Mouse (Mus musculus): ENCODE measurements around the gene Inha.

Inha gene

DNA sequence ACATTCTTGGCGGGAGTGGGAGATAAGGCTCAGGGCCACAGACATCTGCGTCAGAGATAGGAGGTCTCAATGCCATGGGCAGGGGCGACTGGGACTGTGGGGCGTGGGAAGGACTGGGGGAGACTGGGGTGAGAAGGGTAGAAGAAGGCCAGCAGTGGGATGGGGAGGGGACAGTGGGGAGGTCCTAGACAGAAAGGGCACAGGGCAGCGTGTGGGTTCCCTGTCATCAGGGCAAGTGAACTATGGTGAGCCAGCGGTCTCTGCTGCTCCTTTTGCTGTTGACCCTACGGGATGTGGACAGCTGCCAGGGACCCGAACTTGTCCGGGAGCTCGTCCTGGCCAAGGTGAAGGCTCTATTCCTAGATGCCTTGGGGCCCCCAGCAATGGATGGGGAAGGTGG is at the start of gene Inha:
Gene Inha, plus strand, starts transcription at position 72 of the 400 bp plus-strand sequence.
- no peak for DNase-seq (ENCODE audit: low spot score in 2 of 2)

DNA sequence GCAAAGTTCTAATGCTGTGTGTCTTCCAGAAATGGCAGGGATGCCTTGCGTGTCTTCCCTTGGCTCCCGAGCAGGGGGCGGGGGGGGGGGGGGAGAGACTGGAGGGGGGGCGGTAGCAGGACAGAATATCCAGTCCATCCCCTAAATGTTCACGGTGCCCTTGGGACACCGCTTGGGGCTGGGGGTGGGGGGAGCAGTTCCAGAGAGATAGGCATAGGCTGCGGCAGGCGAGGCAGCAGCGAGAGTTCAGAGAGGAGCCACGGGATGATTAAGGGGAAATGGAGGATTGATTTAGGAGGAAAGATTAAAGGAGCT is 49.2 kb upstream of the Inha start:
- DNase-seq (ENCODE audit: low spot score in 2 of 2): no peak

DNA sequence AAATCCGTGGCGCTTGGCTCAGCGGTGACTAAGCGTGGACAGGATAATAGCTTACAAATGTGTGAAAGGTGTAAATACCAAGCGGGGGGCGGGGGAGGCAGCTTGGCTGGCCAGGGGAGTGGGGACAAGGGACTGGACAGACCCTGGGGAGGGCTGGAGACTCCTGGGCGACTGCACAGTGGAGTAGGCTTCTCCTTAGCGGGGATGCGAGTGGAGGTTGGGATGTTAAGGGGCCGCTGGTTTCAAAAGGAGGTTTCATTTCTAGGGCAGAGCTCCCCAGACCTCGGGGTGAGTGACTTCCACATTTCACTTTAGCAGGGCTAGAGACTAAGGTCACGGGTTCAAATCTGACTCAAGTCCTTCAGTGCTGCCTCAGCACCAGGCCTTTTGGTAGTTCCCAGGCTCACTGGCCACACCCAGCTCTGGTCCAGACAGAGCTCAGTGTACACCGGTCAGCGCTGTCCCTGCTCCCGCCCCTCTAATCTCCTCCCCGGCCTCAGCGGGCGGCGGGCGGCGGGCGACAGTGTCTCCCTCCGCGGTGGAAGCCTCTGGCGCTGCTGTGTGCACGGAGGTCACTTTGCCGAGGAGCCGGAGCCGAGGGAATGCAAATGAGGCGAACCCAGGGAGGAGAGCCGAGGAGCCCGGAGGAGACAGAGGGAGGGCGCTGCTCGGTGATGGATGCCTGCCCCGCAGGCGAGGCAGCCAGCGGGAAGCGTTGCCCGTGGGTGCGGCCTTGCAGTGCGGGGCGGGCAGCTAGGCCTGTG is 48.7 kb upstream of the Inha start:
- peak in 1 of 2 experiments; percentile 36 for DNase-seq (ENCODE audit: low spot score in 2 of 2)

DNA sequence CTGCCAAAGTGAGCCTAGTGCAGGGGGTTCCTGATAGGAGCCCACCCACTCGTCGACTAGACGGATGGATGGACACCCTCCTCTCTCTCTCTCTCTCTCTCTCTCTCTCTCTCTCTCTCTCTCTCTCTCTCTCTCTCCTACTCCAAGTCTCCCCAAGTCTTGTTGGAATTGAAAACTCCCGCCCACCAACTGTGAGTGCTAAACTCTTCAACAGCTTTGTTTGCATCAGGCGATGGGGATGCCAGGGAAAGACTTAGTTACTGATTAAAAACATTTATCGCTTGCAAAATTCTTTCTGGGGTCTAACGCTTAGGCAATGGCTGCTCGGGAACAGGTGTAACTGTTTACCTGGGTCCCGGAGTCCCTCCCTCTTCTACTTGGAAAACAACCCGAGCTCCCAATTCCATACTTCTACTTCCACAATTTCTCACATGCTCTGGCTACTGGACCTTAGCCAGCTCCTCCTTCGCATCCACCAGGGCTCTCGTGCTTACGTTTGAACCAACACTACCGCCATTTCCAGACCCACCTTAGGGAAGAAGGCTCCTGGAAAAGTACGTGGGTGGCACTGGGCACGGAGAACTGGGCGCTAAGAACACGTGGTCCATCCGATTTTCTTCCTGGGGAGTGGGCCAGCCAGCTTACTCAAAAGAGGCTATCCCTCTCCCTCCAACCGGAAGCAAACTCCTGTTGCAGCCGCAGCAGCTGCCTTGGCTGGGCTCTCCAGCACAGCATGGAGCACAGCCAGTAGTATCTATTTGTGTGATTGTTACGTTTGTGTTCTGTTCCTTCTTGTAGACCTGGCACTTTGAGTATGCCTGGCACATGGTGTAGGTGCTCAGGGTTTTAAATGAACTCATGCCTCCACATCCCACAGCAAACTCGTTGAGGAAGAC is 47.8 kb upstream of the Inha start:
- peak in 1 of 2 experiments; percentile 42 for DNase-seq (ENCODE audit: low spot score in 2 of 2)

DNA sequence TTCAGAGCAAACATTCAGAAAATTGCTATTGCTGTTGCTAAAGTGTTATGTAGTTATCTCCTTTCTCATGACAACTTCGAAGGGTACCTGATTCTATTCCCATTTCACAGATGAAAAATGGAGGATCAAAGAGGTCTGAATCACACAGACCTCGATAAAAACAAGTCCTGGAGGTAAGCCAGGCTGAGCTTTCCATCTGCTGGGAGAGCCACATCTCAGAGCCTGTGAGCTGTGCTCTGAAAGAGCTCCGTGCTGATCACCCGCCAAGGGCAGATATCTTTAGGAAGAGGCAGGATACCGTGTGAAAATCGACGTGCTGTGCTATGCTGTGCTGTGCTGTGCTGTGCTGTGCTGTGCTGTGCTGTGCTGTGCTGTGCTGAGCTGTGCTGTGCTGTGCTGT is 46.6 kb upstream of the Inha start:
- DNase-seq (ENCODE audit: low spot score in 2 of 2): no peak

DNA sequence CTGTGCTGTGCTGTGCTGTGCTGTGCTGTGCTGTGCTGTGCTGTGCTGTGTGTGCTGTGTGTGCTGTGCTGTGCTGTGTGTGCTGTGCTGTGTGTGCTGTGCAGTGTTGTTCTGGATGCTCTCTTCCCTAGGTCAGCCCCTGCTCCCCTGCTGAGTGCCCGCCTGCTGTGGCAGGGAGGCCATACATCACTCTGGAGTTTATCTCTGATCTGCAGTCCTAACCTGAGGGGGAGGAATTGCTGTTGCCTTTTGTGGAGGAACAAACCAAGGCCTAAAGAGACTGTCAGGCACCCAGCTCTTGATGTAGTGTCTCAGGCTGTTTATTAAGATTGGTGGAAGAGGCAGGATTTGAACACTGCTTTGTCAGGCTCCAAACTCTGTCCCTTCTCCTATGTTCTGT is 44.2 kb upstream of the Inha start:
- no peak for DNase-seq (ENCODE audit: low spot score in 2 of 2)

DNA sequence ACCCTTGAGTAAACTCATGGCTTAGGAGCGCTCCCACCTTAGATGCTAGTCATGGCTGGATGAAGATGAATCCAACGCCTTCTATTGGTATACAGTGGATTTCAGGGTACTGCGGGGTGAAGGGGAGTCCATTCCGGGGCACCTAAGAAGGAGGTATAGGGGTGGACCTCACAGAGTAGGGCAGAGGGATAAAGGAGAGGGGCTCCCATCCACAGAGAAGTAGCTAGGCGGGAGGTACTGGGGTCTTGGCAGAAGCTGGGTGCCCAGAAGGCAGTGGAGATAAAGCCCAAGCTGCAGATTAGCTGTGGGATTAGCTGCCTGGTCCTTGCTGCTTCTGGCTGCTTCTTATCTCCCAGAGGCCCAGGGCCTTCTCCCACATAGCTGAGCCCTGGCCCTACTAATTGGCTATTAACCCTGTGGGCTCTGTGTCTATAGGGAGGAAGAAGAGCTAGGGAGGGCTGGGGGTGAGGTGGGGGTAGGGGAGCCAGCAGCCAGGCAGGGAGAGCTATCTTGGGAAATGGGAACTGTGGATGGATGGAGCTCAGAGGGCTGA is 43.1 kb upstream of the Inha start:
- DNase-seq (ENCODE audit: low spot score in 2 of 2): no peak

DNA sequence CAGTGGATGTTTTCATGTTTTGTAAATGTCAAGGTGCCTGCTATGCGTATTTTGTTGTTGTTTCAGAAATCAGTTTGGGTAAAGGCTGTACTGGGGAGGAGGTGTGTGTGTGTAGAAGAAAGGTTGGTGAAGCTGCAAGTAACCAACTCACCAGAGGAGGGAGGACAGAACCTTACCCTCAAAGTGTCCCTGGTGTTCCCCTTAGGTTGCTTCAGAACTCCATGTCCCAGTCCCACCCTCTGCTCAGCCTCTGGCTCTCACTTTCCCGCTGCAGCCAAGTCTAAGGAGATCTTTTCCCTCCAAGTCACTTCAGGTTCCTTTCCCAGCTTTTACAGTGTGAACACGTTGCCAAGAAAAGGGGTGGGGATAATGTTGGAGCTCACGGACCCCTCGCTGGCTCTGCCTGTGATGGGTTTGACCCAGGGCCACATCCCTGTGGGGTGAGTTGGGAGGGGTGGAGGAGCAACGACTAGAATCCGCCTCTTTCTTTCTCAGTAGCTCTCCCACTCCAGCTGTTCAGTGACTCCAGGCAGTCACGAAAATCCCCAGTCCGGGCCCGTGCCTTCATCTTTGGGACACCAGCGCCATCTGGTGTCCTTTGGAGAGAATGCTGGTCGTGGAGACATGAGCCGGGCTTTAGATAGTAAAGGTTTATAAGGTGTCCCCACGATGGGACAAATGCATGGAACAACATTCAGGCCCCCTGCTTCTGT is 39.5 kb upstream of the Inha start:
- peak; percentile 64 to 80 for DNase-seq (ENCODE audit: low spot score in 2 of 2)

DNA sequence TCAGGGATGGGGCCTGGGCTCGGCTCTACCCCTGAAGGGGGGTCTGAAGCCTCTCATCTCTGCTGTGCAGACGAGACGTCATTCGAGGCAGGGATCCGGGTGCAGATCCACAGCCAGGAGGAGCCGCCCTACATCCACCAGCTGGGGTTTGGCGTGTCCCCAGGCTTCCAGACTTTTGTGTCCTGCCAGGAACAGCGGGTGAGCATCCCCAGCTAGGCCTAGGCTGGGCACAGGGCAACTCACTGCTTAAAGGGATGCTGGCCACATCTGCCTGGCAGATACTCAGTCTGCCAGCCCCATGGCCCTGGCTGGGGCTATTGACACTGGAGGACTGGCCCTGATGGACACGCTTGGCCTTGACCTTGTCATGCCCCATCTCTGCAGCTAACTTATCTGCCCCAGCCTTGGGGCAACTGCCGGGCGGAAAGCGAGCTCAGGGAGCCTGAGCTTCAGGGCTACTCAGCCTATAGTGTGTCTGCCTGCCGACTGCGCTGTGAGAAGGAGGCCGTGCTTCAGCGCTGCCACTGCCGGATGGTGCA is 37.5 kb upstream of the Inha start:
- no peak for DNase-seq (ENCODE audit: low spot score in 2 of 2)

DNA sequence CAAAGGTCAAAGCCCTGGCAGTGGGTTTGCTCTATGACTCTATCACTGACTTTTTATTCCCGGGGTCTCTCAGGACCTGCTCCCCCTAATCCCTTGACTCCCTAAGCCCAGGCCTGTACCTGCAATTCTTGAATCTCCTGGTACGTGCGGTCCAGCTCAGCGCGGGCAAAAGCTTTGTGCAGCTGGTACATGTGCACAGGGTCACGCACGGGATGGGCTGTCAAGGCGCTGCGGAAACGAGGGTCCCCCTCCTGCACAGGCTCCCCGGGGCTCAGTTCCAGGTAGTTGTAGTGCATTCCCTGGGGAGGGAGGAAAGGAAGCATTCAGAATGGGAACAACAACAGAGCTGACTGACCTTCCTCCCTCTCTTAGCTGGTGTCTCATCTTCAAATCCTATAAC is 30.4 kb upstream of the Inha start:
- no peak for DNase-seq (ENCODE audit: low spot score in 2 of 2)

DNA sequence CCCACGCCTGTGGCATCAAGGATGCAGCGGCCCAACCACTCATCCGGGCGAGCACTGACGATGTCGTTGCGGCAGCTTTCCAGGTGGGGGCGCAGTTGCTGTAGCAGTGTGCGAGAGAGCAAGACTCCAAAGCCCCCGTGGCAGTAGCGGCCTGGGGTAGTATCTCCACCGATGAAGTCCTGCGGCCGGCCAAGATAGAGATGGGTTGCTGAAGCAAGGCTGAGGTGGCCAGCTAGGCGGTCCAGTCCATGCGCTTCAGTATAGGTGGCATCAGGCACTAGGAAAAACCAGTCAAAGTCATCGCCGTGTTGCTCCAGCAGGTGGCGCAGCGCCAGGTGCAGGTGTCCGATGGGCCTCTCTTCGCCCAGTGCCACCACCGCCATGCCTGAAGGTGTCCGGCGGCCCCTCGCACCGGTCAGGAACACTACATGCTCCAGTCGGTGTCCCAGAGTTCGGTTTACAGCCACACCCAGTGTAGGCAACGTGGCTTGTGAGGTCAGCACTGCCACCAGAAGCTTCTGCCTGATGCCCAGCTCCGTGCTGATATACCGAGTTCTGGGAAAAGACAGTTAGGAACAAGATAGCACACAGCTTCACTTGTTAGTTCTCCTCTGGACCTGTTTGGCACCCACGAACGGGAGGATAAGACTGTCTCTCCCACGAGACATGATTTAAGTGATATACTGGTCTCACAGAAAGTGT is 29.5 kb upstream of the Inha start:
- DNase-seq (ENCODE audit: low spot score in 2 of 2): peak; percentile 38 to 69

DNA sequence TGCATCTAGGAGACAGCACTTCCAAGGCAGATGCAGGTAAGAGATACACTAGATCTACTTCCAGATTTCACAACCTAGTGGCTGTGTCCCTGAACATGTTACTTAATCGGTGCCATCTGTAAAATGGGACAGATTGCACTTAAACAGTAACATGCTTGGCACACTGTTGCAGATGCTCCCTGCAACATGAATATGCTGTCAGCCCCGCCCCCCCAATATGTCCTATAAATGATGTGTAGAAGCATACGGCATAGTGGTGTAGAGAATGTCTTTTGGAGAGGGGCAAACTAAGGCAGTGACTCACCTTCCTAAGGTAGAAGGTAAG is 28.9 kb upstream of the Inha start:
- DNase-seq (ENCODE audit: low spot score in 2 of 2): no peak

DNA sequence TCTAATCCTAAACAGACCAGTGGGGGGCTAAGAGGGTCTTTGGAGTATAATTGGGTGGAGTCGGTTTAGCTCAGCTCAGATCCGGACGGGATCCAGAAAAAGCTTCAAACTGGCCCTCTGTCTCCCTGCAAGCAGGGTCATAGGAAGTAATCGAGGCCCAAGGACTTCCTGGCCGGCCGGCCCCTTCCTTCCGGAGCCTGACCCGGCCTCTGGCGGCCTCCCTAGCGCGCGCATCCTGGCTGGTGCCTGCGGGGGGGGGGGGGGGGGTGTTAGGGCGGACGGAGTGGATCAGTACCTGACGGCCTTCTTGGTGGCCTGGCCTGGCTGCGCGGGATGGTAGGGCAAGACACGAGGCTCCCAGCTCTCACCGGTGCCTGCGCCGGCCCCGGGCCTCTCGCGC is 28.4 kb upstream of the Inha start:
- peak; percentile 37 to 61 for DNase-seq (ENCODE audit: low spot score in 2 of 2)

DNA sequence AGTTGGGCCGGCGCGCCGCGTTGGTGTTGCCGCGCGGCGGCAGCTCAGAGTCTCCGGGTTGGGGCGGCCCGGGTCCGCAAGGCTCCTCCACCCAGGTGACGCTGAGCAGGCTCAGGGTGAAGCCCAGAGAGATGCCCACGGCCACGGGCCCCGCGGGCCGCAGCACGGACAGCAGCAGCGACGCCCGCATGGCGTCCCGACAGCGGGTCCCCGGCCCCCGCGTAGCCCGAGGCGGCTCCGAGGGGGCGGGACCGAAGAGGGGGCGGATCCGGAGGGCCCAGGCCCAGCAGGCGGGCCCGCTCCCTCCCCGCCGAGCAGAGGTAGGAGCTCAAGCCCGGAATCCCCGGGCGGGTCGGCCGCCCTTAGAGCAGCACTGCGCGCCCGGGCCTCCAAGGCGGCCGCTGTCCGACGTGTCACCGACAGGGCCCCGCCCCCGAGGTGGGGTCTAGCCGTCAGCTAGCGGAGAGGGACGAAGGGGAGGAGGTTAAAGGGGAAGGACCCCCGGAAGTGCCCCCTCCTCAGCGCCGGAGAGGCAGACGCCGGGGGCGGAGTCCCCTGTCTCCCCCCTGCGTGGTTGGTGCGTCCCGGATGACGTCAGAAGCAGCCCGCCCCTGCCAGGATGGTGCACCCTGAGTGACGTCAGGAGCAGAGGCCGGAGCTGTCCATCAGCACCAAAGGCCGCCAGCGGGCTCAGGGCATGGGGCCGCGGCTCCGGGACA is 27.8 kb upstream of the Inha start, which contains the start of the genes Chpf and Tmem198:
Gene Chpf, minus strand, starts transcription at position 392 of the 719 bp plus-strand sequence.
Gene Tmem198, plus strand, starts transcription at position 617 of the 719 bp plus-strand sequence.
- peak; percentile 91 to 95 for DNase-seq (ENCODE audit: low spot score in 2 of 2)

DNA sequence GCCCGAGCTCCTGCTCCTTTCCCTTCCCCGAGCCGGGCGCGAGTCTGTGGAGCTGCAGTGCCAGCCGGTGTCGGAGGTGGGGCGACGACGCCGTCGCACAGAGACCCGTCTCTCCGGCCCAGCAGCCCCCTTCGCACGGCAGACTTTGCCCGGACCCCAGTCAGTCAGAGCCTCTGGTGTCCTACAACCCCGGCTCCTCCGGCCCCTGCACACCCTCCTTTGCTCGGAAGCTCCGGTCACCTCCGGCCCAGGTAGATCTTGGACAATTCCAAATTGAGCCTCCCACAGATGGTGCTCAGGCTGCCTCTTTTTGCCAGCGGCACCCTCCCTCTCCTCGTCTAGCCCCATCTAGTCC is 27.3 kb upstream of the Inha start:
- no peak for DNase-seq (ENCODE audit: low spot score in 2 of 2)

DNA sequence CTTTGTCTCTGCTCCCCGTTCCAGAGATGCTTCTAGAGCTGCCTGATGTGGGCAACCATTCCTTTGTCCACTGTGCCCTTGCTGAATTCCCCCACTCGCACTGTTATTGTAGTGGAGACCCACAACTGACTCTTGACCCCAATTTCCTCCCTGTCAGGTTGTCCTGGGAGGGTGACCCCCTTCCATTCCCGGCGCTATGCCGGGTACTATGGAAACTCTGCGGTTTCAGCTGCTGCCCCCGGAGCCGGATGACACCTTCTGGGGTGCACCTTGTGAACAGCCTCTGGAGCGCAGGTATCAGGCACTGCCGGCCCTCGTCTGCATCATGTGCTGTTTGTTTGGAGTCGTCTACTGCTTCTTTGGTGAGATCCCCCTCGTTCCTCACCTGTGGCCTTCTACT is 26.8 kb upstream of the Inha start:
- DNase-seq (ENCODE audit: low spot score in 2 of 2): no peak

DNA sequence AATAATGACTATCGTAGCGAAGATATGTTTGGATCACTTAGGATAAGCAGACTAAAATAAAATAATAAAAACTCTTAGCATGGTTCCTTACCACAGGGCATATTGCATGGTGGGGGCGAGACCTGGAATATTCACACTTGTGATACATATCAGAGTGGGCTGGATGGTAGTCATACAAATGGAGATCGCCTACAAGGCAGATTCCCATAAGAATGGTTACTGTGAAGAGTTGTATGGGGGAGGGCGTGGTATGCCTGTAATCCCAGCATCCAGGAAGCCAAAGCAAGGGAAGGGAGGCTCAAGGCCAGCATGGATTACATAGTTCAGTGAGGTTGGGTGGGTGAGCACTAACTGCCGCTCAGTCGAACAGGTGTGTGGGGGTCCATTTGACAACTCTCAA is 26.1 kb upstream of the Inha start:
- DNase-seq (ENCODE audit: low spot score in 2 of 2): no peak

DNA sequence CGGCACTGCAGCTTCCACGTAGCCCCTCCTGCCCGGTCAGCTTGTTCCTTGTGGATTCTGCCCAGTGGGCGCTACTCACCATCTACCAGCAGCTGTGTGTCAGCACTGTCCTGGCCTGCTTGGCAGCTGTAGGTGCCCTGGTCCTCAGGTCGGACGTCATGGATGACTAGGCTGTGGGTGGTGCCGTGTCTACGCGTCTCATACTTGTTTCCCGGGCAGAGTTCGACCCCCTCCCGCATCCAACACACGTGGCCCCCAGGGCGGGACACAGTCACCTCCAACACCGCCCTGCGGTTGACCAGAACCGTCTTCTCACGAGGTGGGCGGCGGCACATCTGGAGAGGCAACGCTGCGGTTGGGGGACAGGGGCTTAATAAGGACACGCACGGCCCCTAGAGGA is 20.3 kb upstream of the Inha start:
- no peak for DNase-seq (ENCODE audit: low spot score in 2 of 2)

DNA sequence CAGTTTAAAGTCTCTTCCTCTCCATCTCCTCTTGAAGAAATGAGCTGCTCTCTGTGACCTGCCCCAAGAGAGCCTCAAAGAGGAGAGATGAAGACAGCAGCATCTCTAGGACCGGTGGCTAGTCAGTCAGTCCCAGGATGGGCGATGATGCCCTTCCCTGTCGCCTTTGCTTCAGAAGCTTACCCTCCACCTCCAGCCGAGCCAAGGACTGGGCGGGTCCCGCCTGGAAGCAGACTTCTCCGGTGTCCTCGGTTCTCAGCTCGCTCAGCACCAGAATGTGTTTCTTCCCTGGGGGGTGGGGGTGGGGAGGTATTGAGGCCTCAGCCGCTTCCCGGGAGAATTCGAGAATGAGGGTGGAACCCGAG is 19.9 kb upstream of the Inha start:
- DNase-seq (ENCODE audit: low spot score in 2 of 2): no peak

DNA sequence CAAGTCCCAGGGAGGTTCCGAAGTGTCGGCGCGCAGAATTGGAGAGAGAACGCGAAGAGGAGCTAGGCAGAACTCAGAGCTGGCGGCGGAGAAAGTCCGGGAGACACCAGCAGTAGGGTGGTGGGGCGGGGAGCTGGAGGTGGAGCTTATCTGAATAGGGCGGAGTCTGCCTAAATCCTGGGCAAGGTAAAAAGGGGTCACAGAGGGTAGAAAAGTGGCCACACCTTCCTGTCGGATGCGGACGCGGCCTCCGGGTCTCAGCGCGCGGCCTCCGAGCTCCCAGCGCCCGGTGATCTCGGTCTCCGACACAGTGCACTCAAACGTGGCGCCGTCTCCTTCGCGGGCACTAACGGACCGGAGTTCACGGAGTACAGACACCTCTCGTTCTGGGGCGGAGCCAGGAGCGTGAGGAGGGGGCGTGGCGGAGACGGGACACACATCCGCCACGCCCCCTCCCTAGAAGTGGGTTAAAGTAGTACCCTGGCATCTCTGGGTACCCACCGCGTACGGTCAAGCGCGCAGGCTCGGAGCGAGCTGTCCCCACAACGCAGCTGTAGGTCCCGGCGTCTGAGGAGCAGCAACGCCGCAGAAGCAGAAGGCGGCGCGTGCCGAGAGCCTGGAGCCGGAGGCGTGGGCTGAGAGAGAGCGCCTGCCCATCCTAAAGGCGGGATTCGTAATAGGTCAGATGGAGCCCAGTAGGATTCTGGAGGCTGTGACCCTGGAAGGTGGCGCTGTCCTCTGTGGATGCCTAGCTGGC is 19.3 kb upstream of the Inha start:
- no peak for DNase-seq (ENCODE audit: low spot score in 2 of 2)
